Mouse (Mus musculus) stomach, postnatal 0 days (tissue): ENCODE results near the gene Oxsr1.

Source experiments
- CTCF ChIP-seq: IDR thresholded peaks from 2 replicates; pipeline ENCODE4 v1.5.1; 2016; ENCODE audit warnings: antibody characterized with exemption, low read depth, mild to moderate bottlenecking, moderate library complexity
- EP300 ChIP-seq: optimal IDR thresholded peaks from 2 replicates; pipeline ENCODE3; 2016; ENCODE audit warnings: antibody characterized with exemption

DNA sequence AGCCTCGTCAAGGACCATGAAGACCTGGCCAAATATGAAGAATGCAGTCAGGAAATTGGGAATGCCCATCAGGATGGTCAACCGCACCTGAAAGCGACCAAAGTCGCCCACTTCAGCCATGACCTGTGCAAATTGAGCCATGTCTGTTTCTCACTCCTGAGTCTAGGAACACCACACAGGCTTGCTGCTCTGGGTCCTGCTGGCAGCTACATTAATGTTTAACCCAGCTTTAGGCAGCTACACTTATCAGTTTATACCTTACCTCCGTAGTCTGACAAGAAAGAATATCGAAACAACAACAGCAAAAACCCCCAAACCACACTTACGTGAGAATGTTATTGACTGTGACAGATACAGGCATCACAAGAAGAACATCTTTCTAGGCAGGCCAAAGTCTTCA lies 90.7 kb downstream of the Oxsr1 start:
- no peak for TF ChIP-seq CTCF
- TF ChIP-seq EP300 = no peak
